Mouse (Mus musculus): Measurements from ENCODE around the gene Kcnk5.

DNA sequence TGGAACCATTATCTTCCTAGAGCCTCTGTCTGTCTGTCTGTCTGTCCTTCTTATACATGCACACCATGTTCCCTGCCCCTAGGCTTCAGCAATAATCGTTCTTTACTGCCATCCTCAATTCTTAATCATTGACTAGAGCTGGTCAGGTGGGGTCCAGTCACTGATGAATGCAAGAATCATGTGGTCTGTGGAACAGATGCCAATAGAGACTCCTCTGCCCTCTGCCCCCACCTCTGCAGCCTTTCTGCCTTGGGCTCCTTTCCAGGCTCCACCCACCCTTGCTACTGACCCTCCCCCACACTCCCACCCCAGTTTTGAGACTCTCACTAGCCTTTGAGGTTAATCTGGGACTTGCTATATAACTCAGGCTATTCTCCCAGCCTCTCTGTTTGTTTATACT lies 38.2 kb upstream of the Kcnk5 start:
- TF ChIP-seq E2F4 (IDR thresholded peaks at IDR 0.05; ENCODE audit: insufficient read depth) (no peak), POLR2A (IDR thresholded peaks at IDR 0.05; ENCODE audit: insufficient read length, low read depth) (no peak), MYOG (IDR thresholded peaks at IDR 0.05; ENCODE audit: control insufficient read depth in 1 of 3, insufficient read depth in 1 of 3, insufficient read length in 2 of 3, low read depth in 2 of 3) (no peak), SRF (IDR thresholded peaks at IDR 0.05; ENCODE audit: control insufficient read depth, insufficient read length, low read depth) (no peak), CEBPB (IDR thresholded peaks at IDR 0.05; ENCODE audit: insufficient read depth, poor library complexity, severe bottlenecking) (no peak), MAX (IDR thresholded peaks at IDR 0.05; ENCODE audit: low read depth) (no peak), POLR2AphosphoS2 (IDR thresholded peaks at IDR 0.05; ENCODE audit: insufficient read length, low read depth) (no peak)

Measured in myocyte (in vitro differentiated cells).